Comparison of ENCODE assay signal across 8 mouse cellular contexts in the genomic region with DNA sequence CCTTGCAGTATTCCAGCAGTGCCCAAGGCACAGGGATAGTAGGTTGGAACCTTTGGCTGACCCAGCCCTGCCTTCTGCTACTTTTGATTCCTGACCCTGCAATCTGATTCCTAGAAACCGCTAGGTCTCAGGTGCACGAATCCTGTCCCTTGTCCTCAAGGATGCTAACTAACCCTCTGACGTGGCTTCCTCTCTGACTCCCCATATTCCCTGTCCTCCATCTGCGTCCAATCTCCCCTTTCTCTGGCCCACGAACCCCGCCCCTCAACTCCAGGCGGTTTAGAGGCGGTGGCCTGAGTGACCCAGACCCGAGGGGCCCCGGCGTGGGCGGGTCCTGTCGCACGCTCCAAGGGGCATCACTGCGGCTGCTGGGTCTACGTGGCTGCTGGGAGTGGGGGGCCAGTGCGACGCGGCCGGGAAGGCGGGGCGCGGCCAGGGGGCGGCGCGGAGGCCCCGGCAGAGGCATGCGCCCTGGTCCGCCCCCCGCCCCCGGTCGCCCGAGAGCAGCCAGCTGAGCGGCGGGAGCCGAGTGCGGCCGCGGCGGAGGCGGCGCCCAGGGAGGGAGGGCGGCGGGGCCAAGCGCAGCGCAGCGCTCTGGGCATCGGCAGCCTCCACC. TPM values are rescaled to one million over a fixed set of nuclear protein-coding genes. Genes with fewer than 3 reads are reported as not detected.
DNase-seq lines count a peak whose midpoint lies in the region; ATAC-seq and TF ChIP-seq lines count a peak whose summit lies in the region.

A gene (plus strand): TSS at position 612 of the 616 bp plus-strand sequence.

- peak; percentile 55 for ATAC-seq in forebrain, embryonic 16.5 days
- peak; percentile 70 for ATAC-seq in hindbrain, embryonic 12.5 days (ENCODE audit: low FRiP score)
- ATAC-seq in limb, embryonic 14.5 days (ENCODE audit: low FRiP score, low read depth), result peak; percentile 74
- ATAC-seq in megakaryocyte-erythroid progenitor cell, adult 5-6 weeks (replicated peaks; ENCODE audit: low FRiP score, low TSS enrichment, poor library complexity, severe bottlenecking), result no peak

- H3K4me1 ChIP-seq in forebrain, embryonic 16.5 days (replicated peaks; ENCODE audit: control insufficient read depth, insufficient read depth, low read length), result peaks cover 14% of the 10 kb centered on the region
- H3K4me1 ChIP-seq in hindbrain, embryonic 12.5 days, result peaks cover 36% of the 10 kb centered on the region
- peaks cover 35% of the 10 kb centered on the region for H3K4me1 ChIP-seq in limb, embryonic 14.5 days (ENCODE audit: control insufficient read depth, insufficient read depth, low read length)

- peak within 1 kb of the TSS; percentile 44; the same call in 1 of the 2 replicates for H3K27ac ChIP-seq in forebrain, embryonic 16.5 days (ENCODE audit: low read length)
- peak within 1 kb of the TSS; percentile 73 for H3K27ac ChIP-seq in hindbrain, embryonic 12.5 days
- H3K27ac ChIP-seq in limb, embryonic 14.5 days (replicated peaks; ENCODE audit: low read depth, low read length), result peak within 1 kb of the TSS; percentile 77

- TF ChIP-seq POLR2A in limb, embryonic 14.5 days (IDR thresholded peaks at IDR 0.05; ENCODE audit: borderline replicate concordance, extremely low read depth, insufficient read depth, insufficient read length), result no peak

- 1% methylated on average over 31 of the region's 48 CpGs for WGBS in forebrain, embryonic 16.5 days
- WGBS in hindbrain, embryonic 12.5 days, result 1% methylated on average over 47 of the region's 48 CpGs
- WGBS in limb, embryonic 14.5 days, result 2% methylated on average over 27 of the region's 48 CpGs

- peak within 1 kb of the TSS; percentile 56 for H3K9ac ChIP-seq in forebrain, embryonic 16.5 days (replicated peaks; ENCODE audit: low read depth, low read length)
- peak within 1 kb of the TSS; percentile 85 for H3K9ac ChIP-seq in hindbrain, embryonic 12.5 days
- peak within 1 kb of the TSS; percentile 80 for H3K9ac ChIP-seq in limb, embryonic 14.5 days (ENCODE audit: low read depth, low read length, severe bottlenecking)

- H3K36me3 ChIP-seq in forebrain, embryonic 16.5 days (ENCODE audit: control insufficient read depth, insufficient read depth), result no peaks in the 10 kb centered on the region
- no peaks in the 10 kb centered on the region for H3K36me3 ChIP-seq in hindbrain, embryonic 12.5 days
- H3K36me3 ChIP-seq in limb, embryonic 14.5 days (ENCODE audit: control insufficient read depth, insufficient read depth, low read length), result no peaks in the 10 kb centered on the region

- H3K4me3 ChIP-seq in forebrain, embryonic 16.5 days (replicated peaks; ENCODE audit: low read length), result peak within 1 kb of the TSS; percentile 47
- peak within 1 kb of the TSS; percentile 58 for H3K4me3 ChIP-seq in hindbrain, embryonic 12.5 days
- H3K4me3 ChIP-seq in limb, embryonic 14.5 days (replicated peaks; ENCODE audit: low read length), result peak within 1 kb of the TSS; percentile 71

- DNase-seq in kidney, adult 11 months, result peak; percentile 23
- no peak for DNase-seq in kidney, adult 8-10 months
- no peak for DNase-seq in adrenal gland, postnatal 4 days (ENCODE audit: low spot score in 2 of 2)
- DNase-seq in limb, embryonic 14.5 days (ENCODE audit: low spot score), result peak; percentile 60
- DNase-seq in naive thymus-derived CD4-positive, alpha-beta T cell, adult 2 months (ENCODE audit: low read depth), result peak; percentile 8

- no peaks in the 10 kb centered on the region for H3K9me3 ChIP-seq in forebrain, embryonic 16.5 days (ENCODE audit: control insufficient read depth, low read length)
- no peaks in the 10 kb centered on the region for H3K9me3 ChIP-seq in hindbrain, embryonic 12.5 days (replicated peaks)
- no peaks in the 10 kb centered on the region for H3K9me3 ChIP-seq in limb, embryonic 14.5 days (ENCODE audit: control insufficient read depth, low read length)

- peaks cover 12% of the 10 kb centered on the region for H3K27me3 ChIP-seq in forebrain, embryonic 16.5 days (replicated peaks; ENCODE audit: control insufficient read depth, insufficient read depth, low read length)
- H3K27me3 ChIP-seq in hindbrain, embryonic 12.5 days, result peaks cover 84% of the 10 kb centered on the region
- H3K27me3 ChIP-seq in limb, embryonic 14.5 days (ENCODE audit: control insufficient read depth, insufficient read depth, low read length), result 0 out of 2 replicates have a peak, but pooled peaks cover 8% of the 10 kb centered on the region

- H3K4me2 ChIP-seq in forebrain, embryonic 16.5 days (ENCODE audit: low read length), result peak within 1 kb of the TSS; percentile 88
- peak within 1 kb of the TSS; percentile 84 for H3K4me2 ChIP-seq in hindbrain, embryonic 12.5 days (replicated peaks)
- peak within 1 kb of the TSS; percentile 94 for H3K4me2 ChIP-seq in limb, embryonic 14.5 days (replicated peaks; ENCODE audit: low read depth, low read length, severe bottlenecking)

RNA-seq across cellular contexts. Expression of the gene that starts here (rescaled TPM):
- total RNA-seq in adrenal gland, postnatal 4 days (2021), result 10 to 100 TPM; 13.9 to 15.5 TPM
- polyA plus RNA-seq in forebrain, embryonic 16.5 days (2015; fragmentation: Nextera tagmentation; extraction: Ambion mirVana), result 4.4 and 6.2 TPM in 2 replicates
- polyA plus RNA-seq in hindbrain, embryonic 12.5 days (2016; fragmentation: Nextera tagmentation; extraction: Ambion mirVana), result 13.1 and 16.2 TPM in 2 replicates
- 56.5 and 79.5 TPM in 2 replicates for polyA plus RNA-seq in limb, embryonic 14.5 days (2012; rRNA removed)
- 28.6 and 33.0 TPM in 2 replicates for polyA plus RNA-seq in limb, embryonic 14.5 days (2014; fragmentation: Nextera tagmentation; extraction: Ambion mirVana)
- not detected in 2 replicates for total RNA-seq in megakaryocyte-erythroid progenitor cell, adult 5-6 weeks (2014; fragmentation: Nextera tagmentation)
- total RNA-seq in megakaryocyte-erythroid progenitor cell, adult 5-6 weeks (2017), result not detected in 2 replicates

Comparison
In these comparisons a context has a peak if more than half of its experiments do, and no peak if none do; other contexts are left out.
1. RNA of the gene that starts here (total RNA-seq): 13.9 to 15.5 TPM in adrenal gland, postnatal 4 days; not detected in megakaryocyte-erythroid progenitor cell, adult 5-6 weeks; every median in the first group is over 10 times any median in the second.
2. DNase-seq: peak in kidney, adult 11 months (single experiment), limb, embryonic 14.5 days (single experiment) and naive thymus-derived CD4-positive, alpha-beta T cell, adult 2 months (single experiment); none in kidney, adult 8-10 months (0 of 2) and adrenal gland, postnatal 4 days (0 of 2).
3. Peak in every context shown above with its lines, with median percentiles within 50 percentile points of each other: H3K27ac ChIP-seq, H3K4me2 ChIP-seq, H3K4me3 ChIP-seq and H3K9ac ChIP-seq.